Mouse (Mus musculus) intestine, embryonic 14.5 days (tissue): ENCODE measurements at regions not wholly inside any gene's neighbourhood (a gene's known extent, or its start where the extent isn't known, plus 50 kb on each side); places are given as distances from the start of the nearest gene placed in this dataset.
"Not testable (repeated sequence)": the region's sequence is repeated elsewhere in the genome, so short reads cannot be mapped to it uniquely, and the experiment has no call there.

ENCODE experiments used
- ATAC-seq: fragments of 200-750 bp; cut with Nextera tagmentation; replicated peaks from 2 replicates; pipeline ENCODE4 v1.8.0; 2017; ENCODE audit warnings: low read depth, moderate number of reproducible peaks, moderate TSS enrichment, moderate library complexity; ENCODE audit not compliant: low FRiP score, low TSS enrichment
- DNase-seq: peaks from one replicate; pipeline ENCODE4 v3.0.0-alpha.2; 2018; ENCODE audit warnings: low spot score
- H3K27ac ChIP-seq: fragments of 300-500 bp; sonication (generic); 2 replicates; pipeline ENCODE4 v1.5.1; 2014; ENCODE audit warnings: low read depth, mild to moderate bottlenecking, control low read depth
- H3K27me3 ChIP-seq: fragments of 300-500 bp; sonication (generic); replicated peaks from 2 replicates; pipeline ENCODE4 v1.6.1; 2014; ENCODE audit warnings: low read length, control low read depth; ENCODE audit not compliant: control insufficient read depth, insufficient read depth
- H3K36me3 ChIP-seq: fragments of 300-500 bp; sonication (generic); 2 replicates; pipeline ENCODE4 v1.6.1; 2014; ENCODE audit warnings: low read length, control low read depth; ENCODE audit not compliant: control insufficient read depth, insufficient read depth
- H3K4me1 ChIP-seq: fragments of 300-500 bp; sonication (generic); replicated peaks from 2 replicates; pipeline ENCODE4 v1.6.1; 2014; ENCODE audit warnings: low read length, control low read depth, mixed read lengths; ENCODE audit not compliant: control insufficient read depth, insufficient read depth
- H3K4me2 ChIP-seq: fragments of 300-500 bp; sonication (generic); 2 replicates; pipeline ENCODE4 v1.6.1; 2014; ENCODE audit warnings: low read length
- H3K4me3 ChIP-seq: fragments of 300-500 bp; sonication (generic); 2 replicates; pipeline ENCODE4 v1.5.1; 2014; ENCODE audit warnings: low read depth, low read length, control low read depth, mixed read lengths
- H3K9ac ChIP-seq: fragments of 300-500 bp; sonication (generic); 2 replicates; pipeline ENCODE4 v1.6.1; 2014; ENCODE audit warnings: mild to moderate bottlenecking, low read length
- H3K9me3 ChIP-seq: fragments of 300-500 bp; sonication (generic); 2 replicates; pipeline ENCODE4 v1.6.1; 2016; ENCODE audit warnings: low read length, control low read depth; ENCODE audit not compliant: control insufficient read depth
- WGBS: fragments of 180-500 bp; shearing (Covaris S2); extraction: QIAGEN DNeasy Blood & Tissue Kit; methylation state at CpG from one replicate; pipeline ENCODE4 v1.1.7; 2014; 5-methylcytosine and 5-hydroxymethylcytosine counted together

GRCm38 (mm10) chr16:79296621-79297020 lies 205.7 kb upstream of the Tmprss15 start:
- not testable (repeated sequence) for DNase-seq, H3K27ac ChIP-seq, H3K9me3 ChIP-seq, H3K36me3 ChIP-seq, H3K9ac ChIP-seq, H3K4me3 ChIP-seq, H3K4me1 ChIP-seq, ATAC-seq, H3K27me3 ChIP-seq, H3K4me2 ChIP-seq

GRCm38 (mm10) chr16:79279006-79279405 lies 188.1 kb upstream of the Tmprss15 start:
- Histone ChIP-seq H3K27ac (no peak overlapping the region), H3K9me3 (no peaks in the 10 kb centered on the region), H3K27me3 (no peaks in the 10 kb centered on the region), H3K4me2 (no peak overlapping the region), H3K4me3 (no peak overlapping the region), H3K36me3 (no peaks in the 10 kb centered on the region), H3K9ac (no peak overlapping the region), H3K4me1 (no peaks in the 10 kb centered on the region)
- ATAC-seq, result no peak
- no peak for DNase-seq
- 87% methylated on average over 2 of the region's 2 CpGs for WGBS

- 100% methylated on average over 1 of the region's 1 CpGs for WGBS
- Histone ChIP-seq H3K4me3 (no peak overlapping the region), H3K9ac (no peak overlapping the region), H3K4me1 (no peaks in the 10 kb centered on the region), H3K27me3 (no peaks in the 10 kb centered on the region), H3K36me3 (no peaks in the 10 kb centered on the region), H3K9me3 (no peaks in the 10 kb centered on the region), H3K27ac (no peak overlapping the region), H3K4me2 (no peak overlapping the region)
- DNase-seq (no peak), ATAC-seq (no peak)
Measured at GRCm38 (mm10) chr16:79256525-79256924, 165.6 kb upstream of the Tmprss15 start.

- no peak overlapping the region for H3K9ac ChIP-seq
- DNase-seq, result no peak
- no peak for ATAC-seq
- no peaks in the 10 kb centered on the region for H3K27me3 ChIP-seq
- H3K4me3 ChIP-seq, result no peak overlapping the region
- H3K9me3 ChIP-seq, result no peaks in the 10 kb centered on the region
- no peak overlapping the region for H3K4me2 ChIP-seq
- WGBS, result 51% methylated on average over 2 of the region's 2 CpGs
- H3K27ac ChIP-seq, result no peak overlapping the region
- H3K4me1 ChIP-seq, result no peaks in the 10 kb centered on the region
- no peaks in the 10 kb centered on the region for H3K36me3 ChIP-seq
Measured at GRCm38 (mm10) chr16:79256084-79256483, 165.2 kb upstream of the Tmprss15 start.

GRCm38 (mm10) chr16:79240857-79241491 lies 150.1 kb upstream of the Tmprss15 start:
- no peak overlapping the region for H3K27ac ChIP-seq
- no peak overlapping the region for H3K4me3 ChIP-seq

GRCm38 (mm10) chr16:79240191-79240590 lies 149.3 kb upstream of the Tmprss15 start:
- DNase-seq, result no peak
- H3K36me3 ChIP-seq, result no peaks in the 10 kb centered on the region
- no peaks in the 10 kb centered on the region for H3K27me3 ChIP-seq
- no peaks in the 10 kb centered on the region for H3K9me3 ChIP-seq
- no peaks in the 10 kb centered on the region for H3K4me1 ChIP-seq
- no peak overlapping the region for H3K4me2 ChIP-seq
- no peak overlapping the region for H3K27ac ChIP-seq
- no peak overlapping the region for H3K9ac ChIP-seq
- WGBS, result 93% methylated on average over 2 of the region's 2 CpGs
- no peak overlapping the region for H3K4me3 ChIP-seq
- ATAC-seq, result no peak

More at GRCm38 (mm10) chr16:79240857-79241491, 150.1 kb upstream of the Tmprss15 start:
- WGBS, result 76% methylated on average over 3 of the region's 3 CpGs
- H3K9ac ChIP-seq, result no peak overlapping the region
- H3K36me3 ChIP-seq, result no peaks in the 10 kb centered on the region
- no peaks in the 10 kb centered on the region for H3K9me3 ChIP-seq
- no peak overlapping the region for H3K4me2 ChIP-seq
- H3K4me1 ChIP-seq, result no peaks in the 10 kb centered on the region
- no peak for ATAC-seq
- DNase-seq, result no peak
- H3K27me3 ChIP-seq, result no peaks in the 10 kb centered on the region

- H3K4me2 ChIP-seq, result no peak overlapping the region
- H3K4me1 ChIP-seq, result no peaks in the 10 kb centered on the region
- H3K36me3 ChIP-seq, result no peaks in the 10 kb centered on the region
- H3K27me3 ChIP-seq, result no peaks in the 10 kb centered on the region
- DNase-seq (no peak), ATAC-seq (no peak)
- H3K9ac ChIP-seq, result no peak overlapping the region
- H3K4me3 ChIP-seq, result no peak overlapping the region
- 85% methylated on average over 7 of the region's 7 CpGs for WGBS
- no peak overlapping the region for H3K27ac ChIP-seq
- no peaks in the 10 kb centered on the region for H3K9me3 ChIP-seq
Measured at GRCm38 (mm10) chr16:79191196-79191595, 100.3 kb upstream of the Tmprss15 start.

- Histone ChIP-seq H3K27ac (no peak overlapping the region), H3K9me3 (no peaks in the 10 kb centered on the region), H3K9ac (no peak overlapping the region), H3K36me3 (no peaks in the 10 kb centered on the region), H3K4me1 (no peaks in the 10 kb centered on the region), H3K4me3 (no peak overlapping the region), H3K27me3 (no peaks in the 10 kb centered on the region), H3K4me2 (no peak overlapping the region)
- ATAC-seq, result no peak
- 39% methylated on average over 1 of the region's 1 CpGs for WGBS
- DNase-seq, result no peak
Measured at GRCm38 (mm10) chr16:79186471-79186870, 95.6 kb upstream of the Tmprss15 start.

GRCm38 (mm10) chr16:79182474-79182873 lies 91.6 kb upstream of the Tmprss15 start:
- H3K4me2 ChIP-seq, result no peak overlapping the region
- no peaks in the 10 kb centered on the region for H3K27me3 ChIP-seq
- H3K4me1 ChIP-seq, result no peaks in the 10 kb centered on the region
- WGBS, result 72% methylated on average over 2 of the region's 2 CpGs
- no peaks in the 10 kb centered on the region for H3K9me3 ChIP-seq
- H3K9ac ChIP-seq, result no peak overlapping the region
- ATAC-seq (no peak), DNase-seq (no peak)
- no peak overlapping the region for H3K27ac ChIP-seq
- H3K4me3 ChIP-seq, result no peak overlapping the region
- H3K36me3 ChIP-seq, result no peaks in the 10 kb centered on the region
